Mouse (Mus musculus) liver, embryonic 14.5 days (tissue): ENCODE measurements around the gene Nfkbie.

Experiments used
- CTCF ChIP-seq: IDR thresholded peaks from 2 replicates; pipeline ENCODE4 v1.5.1; 2016; ENCODE audit warnings: antibody characterized with exemption, low read depth, control low read depth
- EP300 ChIP-seq: IDR thresholded peaks from 2 replicates; pipeline ENCODE4 v1.6.1; 2016; ENCODE audit warnings: antibody characterized with exemption, low read depth

- TF ChIP-seq EP300: no peak
- no peak for TF ChIP-seq CTCF
Observed at GRCm38 (mm10) chr17:45566031-45566359, 10.5 kb downstream of the Nfkbie start.
